Mouse (Mus musculus) midbrain, embryonic 12.5 days (tissue): Measurements from ENCODE around the gene Farp1. TPM values are rescaled to one million over a fixed set of nuclear protein-coding genes. Genes with fewer than 3 reads are reported as not detected.

Experiments used
- ATAC-seq: fragments of 200-750 bp; cut with Nextera tagmentation; 2 replicates; pipeline ENCODE4 v1.8.0; 2017; ENCODE audit warnings: low read depth, moderate TSS enrichment, moderate library complexity; ENCODE audit not compliant: low FRiP score
- H3K27ac ChIP-seq: fragments of 300-500 bp; sonication (generic); replicated peaks from 2 replicates; pipeline ENCODE4 v1.5.1; 2016; ENCODE audit warnings: mild to moderate bottlenecking
- H3K27me3 ChIP-seq: fragments of 300-500 bp; sonication (generic); 2 replicates; pipeline ENCODE4 v1.6.1; 2016; ENCODE audit warnings: mild to moderate bottlenecking
- H3K36me3 ChIP-seq: fragments of 300-500 bp; sonication (generic); 2 replicates; pipeline ENCODE4 v1.6.1; 2016
- H3K4me1 ChIP-seq: fragments of 300-500 bp; sonication (generic); 2 replicates; pipeline ENCODE4 v1.6.1; 2016
- H3K4me2 ChIP-seq: fragments of 300-500 bp; sonication (generic); replicated peaks from 2 replicates; pipeline ENCODE4 v1.6.1; 2016; ENCODE audit warnings: mild to moderate bottlenecking, moderate library complexity
- H3K4me3 ChIP-seq: fragments of 300-500 bp; sonication (generic); 2 replicates; pipeline ENCODE4 v1.5.1; 2016; ENCODE audit warnings: mild to moderate bottlenecking
- H3K9ac ChIP-seq: fragments of 300-500 bp; sonication (generic); replicated peaks from 2 replicates; pipeline ENCODE4 v1.6.1; 2016; ENCODE audit warnings: mild to moderate bottlenecking, moderate library complexity
- H3K9me3 ChIP-seq: fragments of 300-500 bp; sonication (generic); 2 replicates; pipeline ENCODE4 v1.6.1; 2016; ENCODE audit warnings: mild to moderate bottlenecking
- WGBS: fragments of 180-500 bp; shearing (Covaris S2); methylation state at CpG from one replicate; pipeline ENCODE4 v1.1.7; 2016; 5-methylcytosine and 5-hydroxymethylcytosine counted together
- polyA plus RNA-seq: library from polyadenylated mRNA; unstranded; fragments of >200 nt; fragmentation: Nextera tagmentation; extraction: Ambion mirVana; gene quantifications from 2 replicates; pipeline ENCODE4 v1.2.1, GENCODE M21; 2016

The Farp1 gene
- polyA plus RNA-seq, 1 experiment from 2014 or later: 26.5 TPM

DNA sequence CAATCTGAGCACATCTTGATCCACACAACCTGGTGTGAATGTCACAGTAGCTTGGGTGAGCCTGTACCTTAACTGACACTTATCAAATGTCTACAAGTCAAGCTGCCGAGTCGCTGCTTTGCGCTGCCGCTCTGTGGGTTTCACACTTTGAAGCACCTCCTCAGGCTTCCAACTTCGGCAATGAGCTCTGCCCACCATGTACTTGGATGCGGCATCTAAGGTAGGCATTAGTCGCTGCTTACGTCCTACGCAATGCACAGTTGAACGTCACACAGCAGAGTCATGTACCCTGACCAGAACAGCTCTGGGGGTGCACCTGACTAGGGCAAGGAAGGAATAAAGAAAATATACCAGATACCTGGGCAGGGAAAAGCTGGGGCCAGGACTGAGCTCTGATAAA is 278.3 kb downstream of the Farp1 start:
- H3K27me3 ChIP-seq: no peaks in the 10 kb centered on the region

DNA sequence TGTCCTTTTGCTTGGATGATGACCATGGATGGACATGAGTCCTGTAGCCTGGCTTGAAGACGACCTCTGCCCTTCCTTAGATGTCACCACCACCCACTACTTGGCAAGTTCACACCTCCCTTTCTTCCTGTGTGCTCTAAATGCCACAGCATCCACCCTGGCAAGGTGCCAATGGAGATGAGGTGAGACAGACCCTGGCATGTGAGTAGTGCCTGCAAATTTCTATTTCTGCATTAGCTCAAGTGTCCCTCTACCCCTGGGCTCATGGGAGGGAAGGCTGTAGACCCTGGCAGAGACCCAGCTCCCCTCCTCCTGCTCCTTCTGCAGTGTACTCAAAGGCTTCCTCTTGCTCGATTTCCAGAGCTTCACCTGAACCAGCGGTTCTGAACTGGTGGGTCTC is 279.9 kb downstream of the Farp1 start:
- Histone ChIP-seq H3K4me2 (no peak overlapping the region), H3K27ac (no peak overlapping the region), H3K4me1 (peaks cover 24% of the 10 kb centered on the region), H3K27me3 (no peaks in the 10 kb centered on the region), H3K9me3 (no peaks in the 10 kb centered on the region), H3K4me3 (no peak overlapping the region), H3K36me3 (no peaks in the 10 kb centered on the region), H3K9ac (no peak overlapping the region)
- WGBS: 87% methylated on average over 3 of the region's 3 CpGs
- no peak for ATAC-seq

More for the DNA sequence above, 278.3 kb downstream of the Farp1 start:
- no peaks in the 10 kb centered on the region for H3K36me3 ChIP-seq
- no peak overlapping the region for H3K4me3 ChIP-seq
- peaks cover 24% of the 10 kb centered on the region for H3K4me1 ChIP-seq
- H3K9me3 ChIP-seq: no peaks in the 10 kb centered on the region
- no peak for ATAC-seq
- no peak overlapping the region for H3K4me2 ChIP-seq
- no peak overlapping the region for H3K27ac ChIP-seq
- WGBS: 95% methylated on average over 10 of the region's 10 CpGs
- H3K9ac ChIP-seq: no peak overlapping the region

DNA sequence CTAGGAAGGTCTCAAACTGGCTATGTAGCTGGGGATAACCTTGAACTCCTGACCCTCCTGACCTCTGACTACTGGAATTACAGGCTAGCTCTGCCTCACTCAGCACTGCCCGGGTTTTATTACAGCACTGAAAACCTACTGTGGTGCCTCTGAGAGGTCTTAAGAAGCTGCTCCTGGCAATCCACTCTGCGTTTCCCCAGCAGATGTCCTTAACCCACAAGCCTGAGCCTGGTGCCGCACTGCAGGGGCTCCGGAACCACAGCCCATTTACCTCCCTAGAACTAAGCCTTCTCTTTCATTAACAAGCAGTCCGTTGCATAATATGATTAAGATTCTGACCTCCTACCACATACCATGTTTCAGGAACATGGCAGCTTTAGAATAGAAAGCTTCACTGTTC is 281.1 kb downstream of the Farp1 start:
- H3K4me2 ChIP-seq: no peak overlapping the region
- peaks cover 24% of the 10 kb centered on the region for H3K4me1 ChIP-seq
- no peaks in the 10 kb centered on the region for H3K36me3 ChIP-seq
- H3K27me3 ChIP-seq: no peaks in the 10 kb centered on the region
- 63% methylated on average over 5 of the region's 5 CpGs for WGBS
- no peaks in the 10 kb centered on the region for H3K9me3 ChIP-seq
- ATAC-seq: no peak
- H3K27ac ChIP-seq: peak overlapping the region; percentile 1; the same call in 1 of the 2 replicates
- H3K9ac ChIP-seq: no peak overlapping the region
- no peak overlapping the region for H3K4me3 ChIP-seq

DNA sequence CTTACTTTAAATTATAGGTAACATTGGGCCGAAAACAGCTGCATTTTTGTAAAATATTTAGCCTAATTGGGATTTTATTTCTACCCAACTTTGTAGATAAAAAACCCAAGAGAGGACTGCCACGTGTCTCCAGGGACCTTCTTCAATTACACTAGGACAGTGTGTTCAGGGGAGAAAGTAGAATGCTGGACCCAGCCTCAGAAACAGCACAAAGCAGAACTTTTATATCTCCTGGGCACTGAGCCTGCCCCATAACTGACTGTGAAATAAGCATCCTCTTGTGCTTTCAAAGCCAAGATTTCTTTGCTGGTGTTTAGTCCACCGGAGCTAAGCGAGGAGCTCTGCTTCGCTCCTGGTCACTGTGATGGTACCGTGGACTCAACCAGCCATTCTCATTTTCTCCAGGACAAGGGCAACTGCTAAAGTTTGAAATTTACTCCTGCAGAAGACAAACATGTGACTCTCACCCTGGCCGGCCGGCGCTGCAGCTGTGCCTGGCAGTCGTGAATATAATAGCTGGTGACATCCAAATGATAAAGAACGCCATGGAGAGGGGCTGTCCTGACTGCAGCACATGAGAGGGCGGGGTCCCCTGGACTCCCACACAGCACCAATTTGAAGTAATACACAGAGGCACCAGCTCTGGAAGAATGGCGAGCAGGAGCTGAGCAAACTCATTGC is 281.8 kb downstream of the Farp1 start:
- H3K9me3 ChIP-seq: no peaks in the 10 kb centered on the region
- H3K9ac ChIP-seq: no peak overlapping the region
- H3K27ac ChIP-seq: peak overlapping the region; percentile 1; the same call in 1 of the 2 replicates
- H3K27me3 ChIP-seq: no peaks in the 10 kb centered on the region
- peaks cover 24% of the 10 kb centered on the region for H3K4me1 ChIP-seq
- H3K36me3 ChIP-seq: no peaks in the 10 kb centered on the region
- WGBS: 82% methylated on average over 13 of the region's 13 CpGs
- ATAC-seq: no peak; the same call in 1 of the 2 replicates
- H3K4me3 ChIP-seq: no peak overlapping the region
- H3K4me2 ChIP-seq: no peak overlapping the region

DNA sequence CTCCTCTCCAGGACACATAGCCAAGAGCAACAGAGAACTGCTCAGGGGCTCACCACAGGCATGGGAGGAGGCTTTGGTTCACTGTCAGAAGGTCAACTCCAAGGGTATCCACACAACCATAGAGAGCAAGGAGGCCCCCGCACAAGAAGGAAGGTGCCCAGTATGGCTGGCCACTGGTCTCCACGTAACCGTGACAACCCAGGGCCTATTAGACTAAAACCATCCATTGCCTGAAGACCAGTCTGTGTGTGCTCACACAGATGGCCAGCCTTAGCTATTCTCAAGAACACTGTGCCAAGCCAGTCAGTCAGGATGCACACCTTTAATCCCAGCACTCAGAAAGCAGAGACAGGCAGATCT is 282.3 kb downstream of the Farp1 start:
- ATAC-seq: peak; percentile 27
- Histone ChIP-seq H3K36me3 (no peaks in the 10 kb centered on the region), H3K4me1 (peaks cover 24% of the 10 kb centered on the region), H3K9ac (no peak overlapping the region), H3K4me3 (no peak overlapping the region), H3K9me3 (no peaks in the 10 kb centered on the region), H3K27ac (no peak overlapping the region), H3K4me2 (no peak overlapping the region), H3K27me3 (no peaks in the 10 kb centered on the region)
- WGBS: 87% methylated on average over 3 of the region's 3 CpGs

DNA sequence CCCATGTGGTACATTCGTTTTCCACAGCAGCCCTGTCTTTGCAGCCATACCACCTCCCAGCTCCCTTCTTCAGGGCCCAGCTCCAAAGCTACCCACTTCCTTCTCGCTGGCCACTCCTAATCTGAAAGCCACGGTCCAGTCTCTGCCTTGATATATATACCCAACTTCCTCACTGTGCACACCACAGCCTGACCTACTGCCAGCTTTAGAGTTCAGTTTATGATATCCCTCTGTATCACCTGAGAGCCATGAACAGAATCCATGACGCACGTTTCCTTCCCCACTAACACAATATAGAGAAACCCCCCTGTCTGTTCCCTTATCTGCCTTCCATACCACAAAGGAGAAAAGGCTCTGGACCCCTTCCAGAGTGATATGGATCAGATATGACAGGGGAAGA is 283.4 kb downstream of the Farp1 start:
- Histone ChIP-seq H3K27ac (no peak overlapping the region), H3K9ac (no peak overlapping the region), H3K4me1 (peaks cover 24% of the 10 kb centered on the region), H3K4me2 (no peak overlapping the region), H3K9me3 (no peaks in the 10 kb centered on the region), H3K4me3 (no peak overlapping the region), H3K27me3 (no peaks in the 10 kb centered on the region), H3K36me3 (no peaks in the 10 kb centered on the region)
- WGBS: 90% methylated on average over 5 of the region's 5 CpGs
- ATAC-seq: no peak

DNA sequence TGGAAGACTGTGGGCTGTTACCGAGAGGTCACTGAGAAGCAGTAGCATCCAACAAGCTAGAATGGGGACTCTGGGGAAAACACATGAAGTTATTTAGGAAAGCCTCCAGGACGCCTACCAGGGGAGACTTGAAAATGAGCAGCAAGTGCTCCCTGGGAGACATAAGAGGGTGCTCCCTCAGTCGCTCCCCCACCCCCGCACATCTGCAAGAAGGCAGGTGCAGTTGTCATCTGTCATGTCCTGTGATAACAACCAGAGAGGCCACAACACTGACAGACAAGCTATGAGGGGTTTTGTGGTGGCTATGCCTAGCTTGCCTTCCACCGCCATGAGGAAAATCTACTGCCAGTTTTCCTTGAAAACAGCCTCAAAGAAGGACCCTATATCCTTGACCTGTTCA is 287.1 kb downstream of the Farp1 start:
- Histone ChIP-seq H3K4me3 (no peak overlapping the region), H3K27ac (no peak overlapping the region), H3K36me3 (no peaks in the 10 kb centered on the region), H3K4me1 (peaks cover 7% of the 10 kb centered on the region), H3K4me2 (no peak overlapping the region), H3K27me3 (no peaks in the 10 kb centered on the region), H3K9me3 (no peaks in the 10 kb centered on the region), H3K9ac (no peak overlapping the region)
- ATAC-seq: no peak
- whole genome bisulfite sequencing: 86% methylated on average over 5 of the region's 5 CpGs

DNA sequence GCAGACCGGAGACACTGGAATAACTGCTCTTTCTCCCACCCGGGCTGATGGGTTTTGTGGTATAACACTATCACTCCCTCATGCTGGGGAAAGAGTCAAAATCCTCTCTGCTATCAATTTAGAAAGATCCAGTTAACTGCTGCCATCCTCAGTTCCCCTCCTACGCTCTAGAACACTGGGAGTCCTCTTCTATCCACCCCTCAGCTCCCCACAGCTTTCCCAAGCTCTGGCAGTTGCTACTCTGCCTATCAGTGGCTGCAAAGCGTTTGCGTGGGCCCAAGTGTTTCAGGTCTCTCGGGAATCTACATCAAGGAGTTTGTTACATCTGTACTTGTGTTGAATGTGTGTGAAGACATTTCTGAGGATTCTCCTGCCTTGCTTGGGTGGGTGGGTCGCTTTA is 287.6 kb downstream of the Farp1 start:
- no peak overlapping the region for H3K9ac ChIP-seq
- H3K4me1 ChIP-seq: 0 out of 2 replicates have a peak, but pooled peaks cover 4% of the 10 kb centered on the region
- H3K9me3 ChIP-seq: no peaks in the 10 kb centered on the region
- no peak overlapping the region for H3K27ac ChIP-seq
- ATAC-seq: no peak
- no peaks in the 10 kb centered on the region for H3K27me3 ChIP-seq
- H3K36me3 ChIP-seq: no peaks in the 10 kb centered on the region
- 87% methylated on average over 7 of the region's 7 CpGs for WGBS
- no peak overlapping the region for H3K4me3 ChIP-seq
- H3K4me2 ChIP-seq: no peak overlapping the region

DNA sequence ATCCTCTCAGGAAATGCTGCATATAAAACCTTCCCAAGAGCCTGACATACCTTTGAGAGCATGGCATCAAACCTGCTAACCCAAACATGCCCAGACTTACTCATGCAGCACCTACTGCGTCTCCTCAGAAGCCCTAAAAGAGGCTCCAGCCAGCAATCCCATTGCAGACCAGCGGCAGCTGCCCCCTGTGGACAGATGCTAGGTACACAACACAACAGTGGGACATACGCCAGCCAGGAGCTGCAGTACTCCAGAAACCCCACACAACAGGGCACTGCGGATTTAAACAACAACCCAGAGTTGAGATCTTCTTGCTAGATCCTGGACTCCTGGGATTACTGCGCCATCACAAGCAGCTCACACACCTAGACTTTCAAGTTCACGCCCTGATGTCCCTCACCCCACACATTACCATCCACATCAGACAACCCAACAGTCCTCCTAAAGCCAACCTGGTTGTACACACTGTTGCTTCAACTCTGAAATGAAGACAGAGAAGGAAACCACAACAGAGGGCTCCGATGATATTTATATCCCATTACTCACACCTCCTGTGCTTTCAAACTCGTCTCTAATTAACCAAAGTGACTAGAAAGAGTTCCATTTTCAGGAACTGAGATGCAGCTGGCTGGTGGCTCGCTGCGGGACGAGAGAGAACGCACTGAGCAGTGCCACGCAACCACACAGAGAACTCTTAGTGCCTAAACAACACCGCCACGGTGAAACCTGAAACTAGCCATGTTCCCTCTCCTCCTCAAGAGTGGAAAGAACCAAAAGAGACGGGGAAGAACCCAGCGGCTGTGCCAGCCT is 289.7 kb downstream of the Farp1 start:
- H3K36me3 ChIP-seq: no peaks in the 10 kb centered on the region
- H3K4me1 ChIP-seq: 0 out of 2 replicates have a peak, but pooled peaks cover 4% of the 10 kb centered on the region
- WGBS: 92% methylated on average over 17 of the region's 17 CpGs
- H3K4me2 ChIP-seq: no peak overlapping the region
- H3K27ac ChIP-seq: no peak overlapping the region
- H3K4me3 ChIP-seq: no peak overlapping the region
- H3K9ac ChIP-seq: no peak overlapping the region
- H3K27me3 ChIP-seq: no peaks in the 10 kb centered on the region
- H3K9me3 ChIP-seq: no peaks in the 10 kb centered on the region
- no peak for ATAC-seq

DNA sequence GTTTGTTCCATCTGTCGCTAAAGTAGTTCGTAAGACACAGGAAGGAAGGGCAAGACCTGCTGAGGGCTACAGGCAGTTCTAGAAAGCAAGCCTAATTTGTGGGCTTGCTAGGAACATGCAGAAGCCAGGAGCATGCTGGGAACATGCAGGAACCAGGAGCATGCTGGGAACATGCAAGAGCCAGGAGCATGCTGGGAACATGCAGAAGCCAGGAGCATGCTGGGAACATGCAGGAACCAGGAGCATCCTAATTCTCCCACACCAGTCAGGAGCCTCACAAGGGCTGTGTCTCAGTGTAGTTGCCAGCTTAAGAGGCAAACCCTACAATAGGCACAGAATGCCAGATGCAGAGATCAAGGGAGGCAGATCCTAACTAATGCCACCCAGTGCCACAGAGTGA is 291.4 kb downstream of the Farp1 start:
- Histone ChIP-seq H3K36me3 (no peaks in the 10 kb centered on the region), H3K4me3 (no peak overlapping the region), H3K9me3 (no peaks in the 10 kb centered on the region), H3K9ac (no peak overlapping the region), H3K4me2 (no peak overlapping the region), H3K27ac (no peak overlapping the region), H3K27me3 (no peaks in the 10 kb centered on the region), H3K4me1 (0 out of 2 replicates have a peak, but pooled peaks cover 4% of the 10 kb centered on the region)
- 0 out of 2 replicates have a peak, but pooled peaks have one; percentile 44 for ATAC-seq
- 86% methylated on average over 2 of the region's 2 CpGs for WGBS

DNA sequence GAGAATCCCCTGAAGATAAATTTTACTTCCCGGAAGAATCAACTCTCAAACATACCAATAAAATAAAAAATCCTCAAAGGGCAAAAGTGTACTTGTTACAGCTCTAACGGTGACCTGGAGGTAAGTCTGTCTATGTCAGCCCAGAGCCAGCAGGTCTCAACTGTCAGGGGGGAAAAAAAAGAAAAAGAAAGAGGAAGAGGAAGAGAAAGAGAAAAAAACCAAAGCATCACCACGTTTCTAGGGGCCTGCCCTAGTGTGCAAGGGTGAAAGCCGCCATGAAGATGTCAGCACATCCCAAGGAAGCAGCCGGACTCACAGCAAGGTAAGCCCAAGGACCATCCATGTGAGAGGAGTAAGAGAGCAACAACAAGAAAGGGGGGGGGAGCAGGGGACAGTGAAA is 293.9 kb downstream of the Farp1 start:
- Histone ChIP-seq H3K4me2 (no peak overlapping the region), H3K27me3 (no peaks in the 10 kb centered on the region), H3K36me3 (no peaks in the 10 kb centered on the region; the same call in 1 of the 2 replicates), H3K9me3 (no peaks in the 10 kb centered on the region), H3K9ac (no peak overlapping the region), H3K27ac (no peak overlapping the region), H3K4me3 (no peak overlapping the region), H3K4me1 (0 out of 2 replicates have a peak, but pooled peaks cover 4% of the 10 kb centered on the region)
- no peak for ATAC-seq
- 90% methylated on average over 5 of the region's 5 CpGs for WGBS

DNA sequence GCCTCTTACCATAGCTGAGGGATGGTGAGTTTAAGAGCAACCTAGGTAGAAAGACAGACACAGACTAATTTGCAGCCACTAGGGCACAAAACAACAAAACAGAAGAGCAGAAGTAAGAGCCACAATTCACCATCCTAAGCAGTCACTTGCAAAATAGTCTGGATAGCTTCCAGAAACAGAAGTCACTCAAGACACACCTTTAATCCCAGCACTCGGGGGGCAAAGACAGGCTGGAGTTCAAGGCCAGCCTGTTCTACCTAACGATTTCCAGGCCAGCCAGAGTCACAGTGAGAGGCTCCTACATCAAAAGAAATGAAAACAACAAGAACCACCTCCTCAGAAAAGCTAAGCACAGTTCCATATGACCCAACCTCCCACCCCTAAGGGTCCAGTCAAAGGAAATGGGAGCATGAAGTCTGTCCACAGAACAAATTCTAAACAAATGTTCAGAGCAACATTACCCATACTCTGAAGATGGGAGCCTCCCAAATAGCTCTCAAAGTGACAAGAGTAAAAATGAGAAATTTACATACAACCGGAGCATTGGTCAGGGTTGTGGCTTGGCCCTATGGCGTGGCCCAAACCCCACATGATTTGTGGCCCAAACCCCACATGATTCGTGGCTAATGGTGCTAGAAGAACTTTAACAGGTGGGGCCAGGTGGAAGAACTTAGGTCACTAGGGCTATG is 294.5 kb downstream of the Farp1 start:
- 82% methylated on average over 5 of the region's 5 CpGs for WGBS
- H3K9me3 ChIP-seq: no peaks in the 10 kb centered on the region
- no peak overlapping the region for H3K4me3 ChIP-seq
- peaks cover 2% of the 10 kb centered on the region for H3K36me3 ChIP-seq
- no peak overlapping the region for H3K27ac ChIP-seq
- 0 out of 2 replicates have a peak, but pooled peaks cover 4% of the 10 kb centered on the region for H3K4me1 ChIP-seq
- ATAC-seq: no peak
- H3K27me3 ChIP-seq: no peaks in the 10 kb centered on the region
- H3K9ac ChIP-seq: no peak overlapping the region
- H3K4me2 ChIP-seq: no peak overlapping the region
